Mouse (Mus musculus): ENCODE data around the gene Ubac2. TPM values are rescaled to one million over a fixed set of nuclear protein-coding genes. Genes with fewer than 3 reads are reported as not detected.

Gene Ubac2
- polyA plus RNA-seq, 1 experiment from 2014 or later = 78.2 TPM

GRCm38 (mm10) chr14:121934597-121934946 lies 56.2 kb downstream of the Ubac2 start:
- no peak overlapping the region for H3K9ac ChIP-seq (ENCODE audit: low read depth, low read length)
- no peak for ATAC-seq (ENCODE audit: low FRiP score, low TSS enrichment)
- H3K4me2 ChIP-seq (replicated peaks; ENCODE audit: low read depth, low read length) = no peak overlapping the region
- peaks cover 9% of the 10 kb centered on the region; the same call in 1 of the 2 replicates for H3K9me3 ChIP-seq (ENCODE audit: control insufficient read depth, low read length)
- no peak overlapping the region for H3K27ac ChIP-seq (ENCODE audit: low read depth, low read length)
- no peaks in the 10 kb centered on the region for H3K27me3 ChIP-seq (ENCODE audit: control insufficient read depth, insufficient read depth, low read length)
- H3K36me3 ChIP-seq (ENCODE audit: control insufficient read depth, insufficient read depth, low read length) = no peaks in the 10 kb centered on the region; the same call in 1 of the 2 replicates
- H3K4me1 ChIP-seq (ENCODE audit: control insufficient read depth, insufficient read depth, low read length) = no peaks in the 10 kb centered on the region
- WGBS = 92% methylated on average over 5 of the region's 5 CpGs
- no peak overlapping the region for H3K4me3 ChIP-seq (ENCODE audit: low read length)

GRCm38 (mm10) chr14:121936356-121936755 lies 57.9 kb downstream of the Ubac2 start:
- 95% methylated on average over 4 of the region's 4 CpGs for WGBS
- Histone ChIP-seq H3K4me1 (ENCODE audit: control insufficient read depth, insufficient read depth, low read length) (no peaks in the 10 kb centered on the region), H3K27ac (ENCODE audit: low read depth, low read length) (no peak overlapping the region), H3K36me3 (ENCODE audit: control insufficient read depth, insufficient read depth, low read length) (no peaks in the 10 kb centered on the region; the same call in 1 of the 2 replicates), H3K27me3 (ENCODE audit: control insufficient read depth, insufficient read depth, low read length) (no peaks in the 10 kb centered on the region), H3K4me2 (replicated peaks; ENCODE audit: low read depth, low read length) (no peak overlapping the region), H3K9ac (ENCODE audit: low read depth, low read length) (no peak overlapping the region), H3K9me3 (ENCODE audit: control insufficient read depth, low read length) (peaks cover 9% of the 10 kb centered on the region; the same call in 1 of the 2 replicates), H3K4me3 (ENCODE audit: low read length) (no peak overlapping the region)
- ATAC-seq (ENCODE audit: low FRiP score, low TSS enrichment) = no peak

GRCm38 (mm10) chr14:121936856-121937255 lies 58.4 kb downstream of the Ubac2 start:
- no peaks in the 10 kb centered on the region; the same call in 1 of the 2 replicates for H3K36me3 ChIP-seq (ENCODE audit: control insufficient read depth, insufficient read depth, low read length)
- H3K4me3 ChIP-seq (ENCODE audit: low read length) = no peak overlapping the region
- WGBS = 79% methylated on average over 8 of the region's 8 CpGs
- H3K4me1 ChIP-seq (ENCODE audit: control insufficient read depth, insufficient read depth, low read length) = no peaks in the 10 kb centered on the region
- no peaks in the 10 kb centered on the region for H3K27me3 ChIP-seq (ENCODE audit: control insufficient read depth, insufficient read depth, low read length)
- H3K4me2 ChIP-seq (replicated peaks; ENCODE audit: low read depth, low read length) = no peak overlapping the region
- no peak overlapping the region for H3K9ac ChIP-seq (ENCODE audit: low read depth, low read length)
- H3K27ac ChIP-seq (ENCODE audit: low read depth, low read length) = no peak overlapping the region
- ATAC-seq (ENCODE audit: low FRiP score, low TSS enrichment) = no peak
- H3K9me3 ChIP-seq (ENCODE audit: control insufficient read depth, low read length) = peaks cover 9% of the 10 kb centered on the region; the same call in 1 of the 2 replicates

- Histone ChIP-seq H3K9me3 (ENCODE audit: control insufficient read depth, low read length) (peaks cover 9% of the 10 kb centered on the region), H3K4me3 (ENCODE audit: low read length) (no peak overlapping the region), H3K9ac (ENCODE audit: low read depth, low read length) (no peak overlapping the region), H3K27me3 (ENCODE audit: control insufficient read depth, insufficient read depth, low read length) (no peaks in the 10 kb centered on the region), H3K36me3 (ENCODE audit: control insufficient read depth, insufficient read depth, low read length) (no peaks in the 10 kb centered on the region; the same call in 1 of the 2 replicates), H3K4me2 (replicated peaks; ENCODE audit: low read depth, low read length) (no peak overlapping the region), H3K4me1 (ENCODE audit: control insufficient read depth, insufficient read depth, low read length) (no peaks in the 10 kb centered on the region), H3K27ac (ENCODE audit: low read depth, low read length) (no peak overlapping the region)
- ATAC-seq (ENCODE audit: low FRiP score, low TSS enrichment) = no peak
- 87% methylated on average over 11 of the region's 11 CpGs for WGBS
Measured at GRCm38 (mm10) chr14:121937601-121938255, 59.3 kb downstream of the Ubac2 start.

GRCm38 (mm10) chr14:121938256-121939191 lies 60.1 kb downstream of the Ubac2 start:
- no peaks in the 10 kb centered on the region; the same call in 1 of the 2 replicates for H3K36me3 ChIP-seq (ENCODE audit: control insufficient read depth, insufficient read depth, low read length)
- H3K27me3 ChIP-seq (ENCODE audit: control insufficient read depth, insufficient read depth, low read length) = no peaks in the 10 kb centered on the region
- H3K9me3 ChIP-seq (ENCODE audit: control insufficient read depth, low read length) = peaks cover 14% of the 10 kb centered on the region
- ATAC-seq (ENCODE audit: low FRiP score, low TSS enrichment) = no peak
- H3K9ac ChIP-seq (ENCODE audit: low read depth, low read length) = no peak overlapping the region
- H3K4me1 ChIP-seq (ENCODE audit: control insufficient read depth, insufficient read depth, low read length) = no peaks in the 10 kb centered on the region
- no peak overlapping the region for H3K27ac ChIP-seq (ENCODE audit: low read depth, low read length)
- H3K4me2 ChIP-seq (replicated peaks; ENCODE audit: low read depth, low read length) = no peak overlapping the region
- 93% methylated on average over 11 of the region's 11 CpGs for WGBS
- H3K4me3 ChIP-seq (ENCODE audit: low read length) = no peak overlapping the region

- no peaks in the 10 kb centered on the region for H3K36me3 ChIP-seq (ENCODE audit: control insufficient read depth, insufficient read depth, low read length)
- H3K4me3 ChIP-seq (ENCODE audit: low read length) = no peak overlapping the region
- 94% methylated on average over 3 of the region's 3 CpGs for WGBS
- no peaks in the 10 kb centered on the region for H3K4me1 ChIP-seq (ENCODE audit: control insufficient read depth, insufficient read depth, low read length)
- ATAC-seq (ENCODE audit: low FRiP score, low TSS enrichment) = no peak
- no peaks in the 10 kb centered on the region for H3K27me3 ChIP-seq (ENCODE audit: control insufficient read depth, insufficient read depth, low read length)
- H3K9me3 ChIP-seq (ENCODE audit: control insufficient read depth, low read length) = peaks cover 15% of the 10 kb centered on the region
- no peak overlapping the region for H3K9ac ChIP-seq (ENCODE audit: low read depth, low read length)
- no peak overlapping the region for H3K27ac ChIP-seq (ENCODE audit: low read depth, low read length)
- H3K4me2 ChIP-seq (replicated peaks; ENCODE audit: low read depth, low read length) = no peak overlapping the region
Measured at GRCm38 (mm10) chr14:121939582-121939981, 61.2 kb downstream of the Ubac2 start.

- Histone ChIP-seq H3K9me3 (ENCODE audit: control insufficient read depth, low read length) (peaks cover 7% of the 10 kb centered on the region), H3K4me1 (ENCODE audit: control insufficient read depth, insufficient read depth, low read length) (no peaks in the 10 kb centered on the region), H3K36me3 (ENCODE audit: control insufficient read depth, insufficient read depth, low read length) (no peaks in the 10 kb centered on the region), H3K4me3 (ENCODE audit: low read length) (no peak overlapping the region), H3K4me2 (replicated peaks; ENCODE audit: low read depth, low read length) (no peak overlapping the region), H3K27me3 (ENCODE audit: control insufficient read depth, insufficient read depth, low read length) (no peaks in the 10 kb centered on the region), H3K9ac (ENCODE audit: low read depth, low read length) (no peak overlapping the region), H3K27ac (ENCODE audit: low read depth, low read length) (no peak overlapping the region)
- no peak for ATAC-seq (ENCODE audit: low FRiP score, low TSS enrichment)
- WGBS = 79% methylated on average over 5 of the region's 5 CpGs
Measured at GRCm38 (mm10) chr14:121946131-121946530, 67.7 kb downstream of the Ubac2 start.

- Histone ChIP-seq H3K4me3 (ENCODE audit: low read length) (no peak overlapping the region), H3K4me2 (replicated peaks; ENCODE audit: low read depth, low read length) (no peak overlapping the region), H3K27ac (ENCODE audit: low read depth, low read length) (no peak overlapping the region), H3K4me1 (ENCODE audit: control insufficient read depth, insufficient read depth, low read length) (no peaks in the 10 kb centered on the region), H3K27me3 (ENCODE audit: control insufficient read depth, insufficient read depth, low read length) (no peaks in the 10 kb centered on the region), H3K9me3 (ENCODE audit: control insufficient read depth, low read length) (peaks cover 7% of the 10 kb centered on the region), H3K36me3 (ENCODE audit: control insufficient read depth, insufficient read depth, low read length) (no peaks in the 10 kb centered on the region), H3K9ac (ENCODE audit: low read depth, low read length) (no peak overlapping the region)
- WGBS = 56% methylated on average over 8 of the region's 8 CpGs
- no peak for ATAC-seq (ENCODE audit: low FRiP score, low TSS enrichment)
Measured at GRCm38 (mm10) chr14:121946728-121947127, 68.3 kb downstream of the Ubac2 start.

All from kidney, embryonic 14.5 days (tissue).